ENCODE assay signal across 11 mouse cellular contexts in genomic region chr13:46420095-46420494, GRCm38 (mm10). TPM values are rescaled to one million over a fixed set of nuclear protein-coding genes. Genes with fewer than 3 reads are reported as not detected.
DNase-seq lines count a peak whose midpoint lies in the region; ATAC-seq lines count a peak whose summit lies in the region.
"Had no signal": no experiment of that assay in that cellular context is flagged by ENCODE, and none has a peak within 500 bp of the region (broad histone marks: within the 10 kb centered on the region; RNA-seq: fewer than 3 reads in every experiment).

No protein-coding gene starts in this region.

- H3K36me3 ChIP-seq in heart, embryonic 10.5 days, result peaks cover 21% of the 10 kb centered on the region
- no peaks in the 10 kb centered on the region for H3K36me3 ChIP-seq in midbrain, embryonic 13.5 days

- peak overlapping the region; percentile 83 for H3K9ac ChIP-seq in midbrain, embryonic 13.5 days (replicated peaks)

- no peak for ATAC-seq in midbrain, embryonic 13.5 days
- no peak for ATAC-seq in monocyte, adult 5-6 weeks (replicated peaks; ENCODE audit: insufficient number of reproducible peaks, low FRiP score, low TSS enrichment, poor library complexity, severe bottlenecking)
- ATAC-seq: CD4-positive, CD25-positive, alpha-beta regulatory T cell, adult 4 months had no signal

- peak overlapping the region; percentile 88 for H3K4me2 ChIP-seq in midbrain, embryonic 13.5 days (replicated peaks)

- H3K27me3 ChIP-seq in heart, embryonic 10.5 days (ENCODE audit: insufficient read depth, poor library complexity, severe bottlenecking), result no peaks in the 10 kb centered on the region
- H3K27me3 ChIP-seq in midbrain, embryonic 13.5 days, result no peaks in the 10 kb centered on the region

- DNase-seq in heart, embryonic 10.5 days (ENCODE audit: low spot score), result no peak
- no peak for DNase-seq in heart, adult 8-10 months (ENCODE audit: low spot score)
- peak; percentile 22 for DNase-seq in embryo, embryonic 11 days
- DNase-seq in heart, postnatal 4 days, result peak; percentile 54
- DNase-seq in adrenal gland, adult 2 months, result no peak
- DNase-seq in layer of hippocampus, postnatal 25 days (ENCODE audit: extremely low spot score in 1 of 2, low spot score in 1 of 2), result no peak
- DNase-seq: gastrocnemius, postnatal 36 days had no signal

- 6% methylated on average over 3 of the region's 3 CpGs for WGBS in heart, embryonic 10.5 days
- 4% methylated on average over 3 of the region's 3 CpGs for WGBS in midbrain, embryonic 13.5 days

- peaks cover 17% of the 10 kb centered on the region for H3K4me1 ChIP-seq in heart, embryonic 10.5 days
- peaks cover 24% of the 10 kb centered on the region for H3K4me1 ChIP-seq in midbrain, embryonic 13.5 days (replicated peaks)

- peak overlapping the region; percentile 79 for H3K4me3 ChIP-seq in heart, embryonic 10.5 days
- H3K4me3 ChIP-seq in midbrain, embryonic 13.5 days (replicated peaks), result peak overlapping the region; percentile 67

- no peaks in the 10 kb centered on the region for H3K9me3 ChIP-seq in heart, embryonic 10.5 days
- no peaks in the 10 kb centered on the region for H3K9me3 ChIP-seq in midbrain, embryonic 13.5 days

- H3K27ac ChIP-seq in heart, embryonic 10.5 days, result peak overlapping the region; percentile 98
- H3K27ac ChIP-seq in midbrain, embryonic 13.5 days, result peak overlapping the region; percentile 25; the same call in 1 of the 2 replicates

RNA-seq across cellular contexts. Expression of gene Rbm24, which starts 1.9 kb away (rescaled TPM):
- 22.9 and 36.8 TPM in 2 replicates for polyA plus RNA-seq in heart, embryonic 10.5 days (2016; fragmentation: Nextera tagmentation; extraction: Ambion mirVana)
- 100 to 1,000 TPM; 174 to 207 (median 195) TPM for total RNA-seq in heart, adult 8-10 months (2022)
- 100 to 1,000 TPM; 262 to 288 TPM for total RNA-seq in heart, postnatal 4 days (2021)
- 3.4 and 3.6 TPM in 2 replicates for polyA plus RNA-seq in midbrain, embryonic 13.5 days (2015; fragmentation: Nextera tagmentation; extraction: Ambion mirVana)
- not detected in 3 replicates for total RNA-seq in monocyte, adult 5-6 weeks (2017)
- total RNA-seq in adrenal gland, adult 2 months (2021), result 1 to 10 TPM; 4.9 to 9.4 TPM
- 68.7 and 69.8 TPM in 2 replicates for polyA plus RNA-seq in adrenal gland, adult 2 months (2012; rRNA removed)
- 10 to 100 TPM; 19.3 to 23.0 TPM for total RNA-seq in layer of hippocampus, postnatal 25 days (2021)
- polyA plus RNA-seq: liver, adult 2 months had no signal

Comparison
In these comparisons a context has a peak if more than half of its experiments do, and no peak if none do; other contexts are left out.
1. DNase-seq: peak in embryo, embryonic 11 days (single experiment) and heart, postnatal 4 days (single experiment); none in heart, embryonic 10.5 days (single experiment), heart, adult 8-10 months (single experiment), adrenal gland, adult 2 months (single experiment) and layer of hippocampus, postnatal 25 days (0 of 2).
2. RNA of gene Rbm24, which starts 1.9 kb away (total RNA-seq): 262 to 288 TPM in heart, postnatal 4 days and 174 to 207 TPM in heart, adult 8-10 months; 19.3 to 23.0 TPM in layer of hippocampus, postnatal 25 days, 4.9 to 9.4 TPM in adrenal gland, adult 2 months and not detected in monocyte, adult 5-6 weeks; every median in the first group is over 4 times any median in the second.